In genomic region chr17:34571875-34572274, GRCm38 (mm10) we compare ENCODE assay signal across 11 mouse cellular contexts. TPM values are rescaled to one million over a fixed set of nuclear protein-coding genes. Genes with fewer than 3 reads are reported as not detected.
DNase-seq lines count a peak whose midpoint lies in the region; ATAC-seq and TF ChIP-seq lines count a peak whose summit lies in the region.
"Had no signal": no experiment of that assay in that cellular context is flagged by ENCODE, and none has a peak within 500 bp of the region (broad histone marks: within the 10 kb centered on the region; RNA-seq: fewer than 3 reads in every experiment).

No protein-coding gene starts in this region.

- peak; percentile 67 for DNase-seq in CD4-positive, CD25-positive, alpha-beta regulatory T cell, adult 2 months (ENCODE audit: low read depth, low spot score)
- DNase-seq in lung, adult 2 months, result no peak
- DNase-seq in lung, postnatal 4 days, result no peak
- no peak for DNase-seq in layer of hippocampus, adult 9-11 months
- no peak for DNase-seq in frontal cortex, postnatal 25 days (ENCODE audit: low spot score in 2 of 2)
- DNase-seq: adrenal gland, adult 8-10 months had no signal

- H3K27ac ChIP-seq in bone marrow, adult 2 months (ENCODE audit: control insufficient read depth, insufficient read depth, low read depth, low read length, poor library complexity), result no peak overlapping the region
- no peak overlapping the region for H3K27ac ChIP-seq in small intestine, adult 2 months (ENCODE audit: insufficient read depth, low read depth, low read length)
- H3K27ac ChIP-seq: heart, embryonic 15.5 days; midbrain, embryonic 13.5 days had no signal

- H3K36me3 ChIP-seq in small intestine, adult 2 months (ENCODE audit: control insufficient read depth, insufficient read depth, low read length), result no peaks in the 10 kb centered on the region
- H3K36me3 ChIP-seq: heart, embryonic 15.5 days; midbrain, embryonic 13.5 days had no signal

- WGBS in lung, adult 2 months, result 25% methylated on average over 5 of the region's 5 CpGs
- WGBS in bone marrow, adult 2 months, result 26% methylated on average over 5 of the region's 5 CpGs
- 43% methylated on average over 5 of the region's 5 CpGs for WGBS in small intestine, adult 2 months

- TF ChIP-seq POLR2A in lung, adult 2 months (IDR thresholded peaks at IDR 0.05; ENCODE audit: borderline replicate concordance, extremely low read depth, low read depth, low read length), result no peak
- no peak for TF ChIP-seq POLR2A in bone marrow, adult 2 months (IDR thresholded peaks at IDR 0.05; ENCODE audit: borderline replicate concordance, control insufficient read depth, low read depth, low read length)
- TF ChIP-seq POLR2A in small intestine, adult 2 months (IDR thresholded peaks at IDR 0.05; ENCODE audit: low read depth, low read length), result no peak

- no peak overlapping the region for H3K4me3 ChIP-seq in lung, adult 2 months (replicated peaks; ENCODE audit: extremely low read depth, low read depth, low read length)
- no peak overlapping the region for H3K4me3 ChIP-seq in bone marrow, adult 2 months (replicated peaks; ENCODE audit: control insufficient read depth, low read depth, low read length)
- H3K4me3 ChIP-seq in small intestine, adult 2 months (ENCODE audit: low read depth, low read length), result no peak overlapping the region
- H3K4me3 ChIP-seq: heart, embryonic 15.5 days; midbrain, embryonic 13.5 days had no signal

- no peaks in the 10 kb centered on the region for H3K27me3 ChIP-seq in small intestine, adult 2 months (ENCODE audit: control insufficient read depth, insufficient read depth, low read length)

- peak; percentile 54 for TF ChIP-seq CTCF in lung, adult 2 months (IDR thresholded peaks at IDR 0.05; ENCODE audit: insufficient read depth, low read length)
- peak; percentile 82 for TF ChIP-seq CTCF in bone marrow, adult 2 months (IDR thresholded peaks at IDR 0.05; ENCODE audit: control insufficient read depth, insufficient read depth, low read length)
- TF ChIP-seq CTCF in small intestine, adult 2 months (IDR thresholded peaks at IDR 0.05; ENCODE audit: extremely low read depth, insufficient read length, insufficient replicate concordance, low read depth, low read length), result peak; percentile 68; the same call in 1 of the 2 replicates

- no peaks in the 10 kb centered on the region for H3K4me1 ChIP-seq in lung, adult 2 months (ENCODE audit: control insufficient read depth, insufficient read depth, low read length)
- no peaks in the 10 kb centered on the region for H3K4me1 ChIP-seq in bone marrow, adult 2 months (ENCODE audit: control insufficient read depth, insufficient read depth, low read length)
- peaks cover 28% of the 10 kb centered on the region for H3K4me1 ChIP-seq in small intestine, adult 2 months (ENCODE audit: control insufficient read depth, insufficient read depth, insufficient read length, low read length)
- H3K4me1 ChIP-seq: heart, embryonic 15.5 days had no signal

- no peak for ATAC-seq in CD4-positive, CD25-positive, alpha-beta regulatory T cell, adult 4 months
- ATAC-seq: midbrain, embryonic 13.5 days had no signal

RNA-seq across cellular contexts. Expression of gene Notch4, which starts 7.8 kb away (rescaled TPM):
- 1 to 10 TPM in 1 of 2 experiments, under 1 TPM in 1; 0.09 to 1.1 TPM for polyA plus RNA-seq in CD4-positive, CD25-positive, alpha-beta regulatory T cell, adult 4 months (2017; shearing (Covaris generic))
- polyA plus RNA-seq in lung, adult 2 months (2012; rRNA removed), result 105 and 168 TPM in 2 replicates
- 1.0 and 7.5 TPM in 2 replicates for polyA plus RNA-seq in bone marrow, adult 2 months (2011; ENCODE audit: insufficient read depth, insufficient read length, low replicate concordance, missing spikeins)
- polyA plus RNA-seq in small intestine, adult 2 months (2012; rRNA removed), result 12.1 and 16.7 TPM in 2 replicates

RNA-seq across cellular contexts. Expression of gene Gpsm3, which starts 17.7 kb away (rescaled TPM):
- 100 to 1,000 TPM; 227 to 344 TPM for polyA plus RNA-seq in CD4-positive, CD25-positive, alpha-beta regulatory T cell, adult 4 months (2017; shearing (Covaris generic))
- polyA plus RNA-seq in lung, adult 2 months (2012; rRNA removed), result 32.2 and 35.6 TPM in 2 replicates
- polyA plus RNA-seq in bone marrow, adult 2 months (2011; ENCODE audit: insufficient read depth, insufficient read length, low replicate concordance, missing spikeins), result 85.2 and 156 TPM in 2 replicates
- 3.5 and 8.1 TPM in 2 replicates for polyA plus RNA-seq in small intestine, adult 2 months (2012; rRNA removed)

RNA-seq across cellular contexts. Expression of gene Pbx2, which starts 19.2 kb away (rescaled TPM):
- polyA plus RNA-seq in CD4-positive, CD25-positive, alpha-beta regulatory T cell, adult 4 months (2017; shearing (Covaris generic)), result 10 to 100 TPM in 1 of 2 experiments, 1 to 10 TPM in 1; 7.7 to 12.6 TPM
- 87.8 and 88.3 TPM in 2 replicates for polyA plus RNA-seq in lung, adult 2 months (2012; rRNA removed)
- 50.3 and 95.1 TPM in 2 replicates for polyA plus RNA-seq in bone marrow, adult 2 months (2011; ENCODE audit: insufficient read depth, insufficient read length, low replicate concordance, missing spikeins)
- polyA plus RNA-seq in small intestine, adult 2 months (2012; rRNA removed), result 16.1 and 32.2 TPM in 2 replicates

RNA-seq across cellular contexts. Expression of gene Ager, which starts 25.8 kb away (rescaled TPM):
- polyA plus RNA-seq in CD4-positive, CD25-positive, alpha-beta regulatory T cell, adult 4 months (2017; shearing (Covaris generic)), result 1 to 10 TPM; 4.0 to 4.5 TPM
- 1,792 and 1,921 TPM in 2 replicates for polyA plus RNA-seq in lung, adult 2 months (2012; rRNA removed)
- polyA plus RNA-seq in bone marrow, adult 2 months (2011; ENCODE audit: insufficient read depth, insufficient read length, low replicate concordance, missing spikeins), result 12.2 and 16.3 TPM in 2 replicates
- 0.90 and 1.7 TPM in 2 replicates for polyA plus RNA-seq in small intestine, adult 2 months (2012; rRNA removed)

RNA-seq across cellular contexts. Expression of gene Rnf5, which starts 31.6 kb away (rescaled TPM):
- polyA plus RNA-seq in CD4-positive, CD25-positive, alpha-beta regulatory T cell, adult 4 months (2017; shearing (Covaris generic)), result 10 to 100 TPM; 68.0 to 75.0 TPM
- polyA plus RNA-seq in lung, adult 2 months (2012; rRNA removed), result 52.0 and 83.7 TPM in 2 replicates
- 36.4 and 42.3 TPM in 2 replicates for polyA plus RNA-seq in bone marrow, adult 2 months (2011; ENCODE audit: insufficient read depth, insufficient read length, low replicate concordance, missing spikeins)
- 66.7 and 147 TPM in 2 replicates for polyA plus RNA-seq in small intestine, adult 2 months (2012; rRNA removed)
